Mouse (Mus musculus): Measurements from ENCODE around the gene Cops2.

Gene Cops2

GRCm38 (mm10) chr2:125826201-125826600 lies 32.7 kb downstream of the Cops2 start:
- DNase-seq (ENCODE audit: low spot score in 2 of 2): no peak

GRCm38 (mm10) chr2:125820397-125820796 lies 38.5 kb downstream of the Cops2 start:
- DNase-seq (ENCODE audit: low spot score in 2 of 2): no peak

GRCm38 (mm10) chr2:125813972-125814595 lies 44.9 kb downstream of the Cops2 start:
- DNase-seq (ENCODE audit: low spot score in 2 of 2): no peak

- DNase-seq (ENCODE audit: low spot score in 2 of 2): no peak
These were observed 47.6 kb downstream of the Cops2 start for GRCm38 (mm10) chr2:125811332-125811731.

- DNase-seq (ENCODE audit: low spot score in 2 of 2): no peak
These were observed 49.4 kb downstream of the Cops2 start for GRCm38 (mm10) chr2:125809551-125809950.

- DNase-seq (ENCODE audit: low spot score in 2 of 2): no peak
These were observed 53.1 kb downstream of the Cops2 start for GRCm38 (mm10) chr2:125805826-125806225.

GRCm38 (mm10) chr2:125801947-125802346 lies 57.0 kb downstream of the Cops2 start:
- no peak for DNase-seq (ENCODE audit: low spot score in 2 of 2)

- no peak for DNase-seq (ENCODE audit: low spot score in 2 of 2)
These were observed 57.9 kb downstream of the Cops2 start for GRCm38 (mm10) chr2:125801038-125801437.

GRCm38 (mm10) chr2:125800428-125800827 lies 58.5 kb downstream of the Cops2 start:
- no peak for DNase-seq (ENCODE audit: low spot score in 2 of 2)

GRCm38 (mm10) chr2:125797872-125798271 lies 61.1 kb downstream of the Cops2 start:
- no peak for DNase-seq (ENCODE audit: low spot score in 2 of 2)

GRCm38 (mm10) chr2:125795118-125795517 lies 63.8 kb downstream of the Cops2 start:
- DNase-seq (ENCODE audit: low spot score in 2 of 2): no peak

- DNase-seq (ENCODE audit: low spot score in 2 of 2): no peak
These were observed 64.8 kb downstream of the Cops2 start for GRCm38 (mm10) chr2:125794166-125794565.

- DNase-seq (ENCODE audit: low spot score in 2 of 2): no peak
These were observed 66.1 kb downstream of the Cops2 start for GRCm38 (mm10) chr2:125792879-125793261.

GRCm38 (mm10) chr2:125792144-125792878 lies 66.6 kb downstream of the Cops2 start:
- no peak for DNase-seq (ENCODE audit: low spot score in 2 of 2)

GRCm38 (mm10) chr2:125791485-125791885 lies 67.5 kb downstream of the Cops2 start:
- DNase-seq (ENCODE audit: low spot score in 2 of 2): no peak

- DNase-seq (ENCODE audit: low spot score in 2 of 2): no peak
These were observed 68.7 kb downstream of the Cops2 start for GRCm38 (mm10) chr2:125790242-125790641.

GRCm38 (mm10) chr2:125789265-125789664 lies 69.7 kb downstream of the Cops2 start:
- no peak for DNase-seq (ENCODE audit: low spot score in 2 of 2)

GRCm38 (mm10) chr2:125788785-125789184 lies 70.2 kb downstream of the Cops2 start:
- no peak for DNase-seq (ENCODE audit: low spot score in 2 of 2)

- DNase-seq (ENCODE audit: low spot score in 2 of 2): no peak
These were observed 70.6 kb downstream of the Cops2 start for GRCm38 (mm10) chr2:125788351-125788750.

- DNase-seq (ENCODE audit: low spot score in 2 of 2): no peak
These were observed 73.9 kb downstream of the Cops2 start for GRCm38 (mm10) chr2:125785021-125785420.

GRCm38 (mm10) chr2:125784392-125784791 lies 74.5 kb downstream of the Cops2 start:
- DNase-seq (ENCODE audit: low spot score in 2 of 2): no peak

- no peak for DNase-seq (ENCODE audit: low spot score in 2 of 2)
These were observed 75.1 kb downstream of the Cops2 start for GRCm38 (mm10) chr2:125783868-125784267.

- DNase-seq (ENCODE audit: low spot score in 2 of 2): peak; percentile 95 to 96
These were observed 76.2 kb downstream of the Cops2 start, which contains the start of gene Secisbp2l for GRCm38 (mm10) chr2:125782719-125783109. Gene Secisbp2l, minus strand, starts transcription at chr2:125782870.
